Mouse (Mus musculus) thymus, adult 2 months (tissue): ENCODE data around the gene Abraxas1. TPM values are rescaled to one million over a fixed set of nuclear protein-coding genes. Genes with fewer than 3 reads are reported as not detected.
A peak's percentile ranks its signal among the peaks of the same experiment; 100 is the strongest.

Experiments used
- DNase-seq: peaks from one replicate; pipeline ENCODE4 v3.0.0; 2021
- H3K27ac ChIP-seq: fragments of 200-500 bp; 2 replicates; pipeline ENCODE4 v1.5.1; 2012; ENCODE audit warnings: low read length, control low read depth; ENCODE audit not compliant: control insufficient read depth, insufficient read depth
- H3K27me3 ChIP-seq: fragments of 200-500 bp; 2 replicates; pipeline ENCODE4 v1.6.1; 2012; ENCODE audit warnings: mild to moderate bottlenecking, low read length, moderate library complexity, mixed read lengths; ENCODE audit not compliant: control insufficient read depth, insufficient read depth
- H3K36me3 ChIP-seq: fragments of 200-500 bp; 2 replicates; pipeline ENCODE4 v1.6.1; 2012; ENCODE audit warnings: mild to moderate bottlenecking, low read length, moderate library complexity; ENCODE audit not compliant: control insufficient read depth, insufficient read depth
- H3K4me1 ChIP-seq: fragments of 200-500 bp; replicated peaks from 2 replicates; pipeline ENCODE4 v1.6.1; 2012; ENCODE audit warnings: low read length; ENCODE audit not compliant: control insufficient read depth, insufficient read depth
- H3K4me3 ChIP-seq: fragments of 200-500 bp; 2 replicates; pipeline ENCODE4 v1.5.1; 2012; ENCODE audit warnings: mild to moderate bottlenecking, low read length, control low read depth, moderate library complexity; ENCODE audit not compliant: control insufficient read depth, insufficient read depth
- CTCF ChIP-seq: fragments of 200-500 bp; IDR thresholded peaks from 2 replicates; pipeline ENCODE4 v1.5.1; 2012; ENCODE audit warnings: mild to moderate bottlenecking, control low read depth, low read length, moderate library complexity, borderline replicate concordance; ENCODE audit not compliant: control insufficient read depth, poor library complexity, insufficient read depth; ENCODE audit errors: extremely low read depth
- POLR2A ChIP-seq: fragments of 200-500 bp; IDR thresholded peaks from 2 replicates; pipeline ENCODE4 v1.6.1; 2012; ENCODE audit warnings: mild to moderate bottlenecking, low read length, control low read depth, moderate library complexity; ENCODE audit not compliant: control insufficient read depth, poor library complexity, insufficient read depth; ENCODE audit errors: extremely low read depth
- WGBS: fragments of 180-500 bp; shearing (Covaris S2); methylation state at CpG from one replicate; pipeline ENCODE4 v1.1.7; 2018; 5-methylcytosine and 5-hydroxymethylcytosine counted together
- polyA plus RNA-seq: library from polyadenylated mRNA; depleted of rRNA; stranded (reverse); fragments of >200 nt; gene quantifications from 2 replicates; pipeline ENCODE4 v1.2.3, GENCODE M21; 2012; rRNA removed

Abraxas1 gene
- 7.9 and 9.4 TPM in 2 replicates for polyA plus RNA-seq

GRCm38 (mm10) chr5:100820483-100821184 lies at the start of gene Abraxas1:
Abraxas1 (minus strand) TSS chr5:100820965.
- Histone ChIP-seq H3K4me3 (peak within 1 kb of the TSS; percentile 78), H3K36me3 (no peaks in the 10 kb centered on the region), H3K4me1 (peaks cover 3% of the 10 kb centered on the region; the same call in 1 of the 2 replicates), H3K27ac (peak within 1 kb of the TSS; percentile 68), H3K27me3 (no peaks in the 10 kb centered on the region)
- WGBS, result under 1% methylated on average over 63 of the region's 63 CpGs
- peak; percentile 95 for DNase-seq
- peak; percentile 93 for TF ChIP-seq POLR2A
- TF ChIP-seq CTCF, result 0 out of 2 replicates have a peak, but pooled peaks have one; percentile 34

GRCm38 (mm10) chr5:100869197-100869895 lies 48.6 kb upstream of the Abraxas1 start:
- H3K27ac ChIP-seq, result no peak overlapping the region
- no peaks in the 10 kb centered on the region for H3K4me1 ChIP-seq
- no peaks in the 10 kb centered on the region for H3K36me3 ChIP-seq
- no peak overlapping the region for H3K4me3 ChIP-seq
- no peak for TF ChIP-seq CTCF
- TF ChIP-seq POLR2A, result no peak
- H3K27me3 ChIP-seq, result no peaks in the 10 kb centered on the region
- 81% methylated on average over 4 of the region's 4 CpGs for WGBS
- no peak for DNase-seq

GRCm38 (mm10) chr5:100866183-100866582 lies 45.4 kb upstream of the Abraxas1 start:
- no peak for TF ChIP-seq POLR2A
- no peak for TF ChIP-seq CTCF
- Histone ChIP-seq H3K36me3 (no peaks in the 10 kb centered on the region), H3K4me1 (no peaks in the 10 kb centered on the region), H3K27ac (no peak overlapping the region), H3K4me3 (no peak overlapping the region), H3K27me3 (no peaks in the 10 kb centered on the region)
- no peak for DNase-seq
- WGBS, result 82% methylated on average over 2 of the region's 2 CpGs

- Histone ChIP-seq H3K4me1 (no peaks in the 10 kb centered on the region), H3K36me3 (no peaks in the 10 kb centered on the region), H3K27me3 (no peaks in the 10 kb centered on the region), H3K4me3 (no peak overlapping the region), H3K27ac (no peak overlapping the region)
- WGBS, result 96% methylated on average over 6 of the region's 6 CpGs
- no peak for DNase-seq
- TF ChIP-seq POLR2A, result no peak
- no peak for TF ChIP-seq CTCF
These were observed 43.7 kb upstream of the Abraxas1 start for GRCm38 (mm10) chr5:100864438-100864837.

- Histone ChIP-seq H3K36me3 (no peaks in the 10 kb centered on the region), H3K27ac (no peak overlapping the region), H3K27me3 (no peaks in the 10 kb centered on the region), H3K4me1 (no peaks in the 10 kb centered on the region), H3K4me3 (no peak overlapping the region)
- WGBS, result 96% methylated on average over 2 of the region's 2 CpGs
- no peak for DNase-seq
- TF ChIP-seq CTCF (no peak), POLR2A (no peak)
These were observed 42.3 kb upstream of the Abraxas1 start for GRCm38 (mm10) chr5:100863091-100863490.

GRCm38 (mm10) chr5:100861811-100862210 lies 41.0 kb upstream of the Abraxas1 start:
- Histone ChIP-seq H3K36me3 (no peaks in the 10 kb centered on the region), H3K27me3 (no peaks in the 10 kb centered on the region), H3K27ac (no peak overlapping the region), H3K4me1 (no peaks in the 10 kb centered on the region), H3K4me3 (no peak overlapping the region)
- WGBS, result 74% methylated on average over 7 of the region's 7 CpGs
- no peak for DNase-seq
- TF ChIP-seq CTCF (no peak), POLR2A (no peak)
